Comparison of ENCODE assay signal across 21 mouse cellular contexts in genomic region chrX:52626963-52627716, GRCm38 (mm10). TPM values are rescaled to one million over a fixed set of nuclear protein-coding genes. Genes with fewer than 3 reads are reported as not detected.
DNase-seq lines count a peak whose midpoint lies in the region; ATAC-seq and TF ChIP-seq lines count a peak whose summit lies in the region.
"Had no signal": no experiment of that assay in that cellular context is flagged by ENCODE, and none has a peak within 500 bp of the region (broad histone marks: within the 10 kb centered on the region; RNA-seq: fewer than 3 reads in every experiment).

No protein-coding gene starts in this region.

- WGBS in heart, embryonic 11.5 days (ENCODE audit: insufficient replicate concordance) = 53% methylated on average over 6 of the region's 6 CpGs
- 48% methylated on average over 6 of the region's 6 CpGs for WGBS in kidney, embryonic 15.5 days
- WGBS in kidney, adult 2 months = 78% methylated on average over 5 of the region's 6 CpGs
- 47% methylated on average over 6 of the region's 6 CpGs for WGBS in intestine, embryonic 16.5 days

- no peaks in the 10 kb centered on the region for H3K27me3 ChIP-seq in heart, embryonic 11.5 days (ENCODE audit: control insufficient read depth, insufficient read depth, low read length)
- H3K27me3 ChIP-seq in kidney, embryonic 15.5 days = peaks cover 24% of the 10 kb centered on the region
- H3K27me3 ChIP-seq in kidney, adult 2 months (replicated peaks; ENCODE audit: control insufficient read depth, insufficient read depth, low read length) = no peaks in the 10 kb centered on the region
- no peaks in the 10 kb centered on the region for H3K27me3 ChIP-seq in intestine, embryonic 16.5 days (replicated peaks; ENCODE audit: control insufficient read depth, insufficient read depth, low read length)
- H3K27me3 ChIP-seq: CH12.LX; hindbrain, embryonic 12.5 days; liver, embryonic 13.5 days had no signal

- H3K36me3 ChIP-seq in heart, embryonic 11.5 days (ENCODE audit: control insufficient read depth, insufficient read depth, low read length) = no peaks in the 10 kb centered on the region
- no peaks in the 10 kb centered on the region for H3K36me3 ChIP-seq in kidney, embryonic 15.5 days
- H3K36me3 ChIP-seq in kidney, adult 2 months (ENCODE audit: control insufficient read depth, insufficient read depth, low read length) = no peaks in the 10 kb centered on the region
- no peaks in the 10 kb centered on the region for H3K36me3 ChIP-seq in intestine, embryonic 16.5 days (ENCODE audit: control insufficient read depth, insufficient read depth, low read length)
- H3K36me3 ChIP-seq: forebrain, embryonic 10.5 days; hindbrain, embryonic 12.5 days; liver, embryonic 13.5 days had no signal

- no peak for TF ChIP-seq POLR2A in kidney, adult 2 months (IDR thresholded peaks at IDR 0.05; ENCODE audit: low read depth, low read length)

- H3K4me3 ChIP-seq in heart, embryonic 11.5 days (ENCODE audit: low read depth, low read length) = no peak overlapping the region
- no peak overlapping the region for H3K4me3 ChIP-seq in kidney, embryonic 15.5 days (replicated peaks)
- no peak overlapping the region for H3K4me3 ChIP-seq in kidney, adult 2 months (ENCODE audit: insufficient read depth, low read depth, low read length)
- no peak overlapping the region for H3K4me3 ChIP-seq in intestine, embryonic 16.5 days (ENCODE audit: low read length)
- H3K4me3 ChIP-seq: forebrain, embryonic 10.5 days; hindbrain, embryonic 12.5 days; layer of hippocampus, adult 2 months; left cerebral cortex, adult 2 months; liver, embryonic 13.5 days had no signal

- peak overlapping the region; percentile 66 for H3K27ac ChIP-seq in heart, embryonic 11.5 days (ENCODE audit: low read depth, low read length)
- peak overlapping the region; percentile 80 for H3K27ac ChIP-seq in kidney, embryonic 15.5 days
- H3K27ac ChIP-seq in kidney, adult 2 months (ENCODE audit: insufficient read depth, low read depth, low read length) = no peak overlapping the region
- H3K27ac ChIP-seq in intestine, embryonic 16.5 days (ENCODE audit: low read length) = peak overlapping the region; percentile 63
- H3K27ac ChIP-seq: forebrain, embryonic 10.5 days; hindbrain, embryonic 12.5 days; layer of hippocampus, adult 2 months; left cerebral cortex, adult 2 months; liver, embryonic 13.5 days had no signal

- H3K9ac ChIP-seq in heart, embryonic 11.5 days (ENCODE audit: low read depth, low read length) = no peak overlapping the region
- H3K9ac ChIP-seq in kidney, embryonic 15.5 days = no peak overlapping the region
- H3K9ac ChIP-seq in intestine, embryonic 16.5 days (ENCODE audit: low read depth, low read length) = no peak overlapping the region
- H3K9ac ChIP-seq: hindbrain, embryonic 12.5 days; liver, embryonic 13.5 days had no signal

- no peak for DNase-seq in heart, adult 11 months
- DNase-seq in kidney, adult 2 months = no peak
- DNase-seq in Muller cell, postnatal 12 days (ENCODE audit: inconsistent ontology term) = peak; percentile 47
- no peak for DNase-seq in gastrocnemius, postnatal 10 days
- DNase-seq in cerebellum, postnatal 25 days = no peak
- DNase-seq: adrenal gland, postnatal 25 days; cerebellum, adult 9-11 months; embryo, embryonic 11 days; kidney, adult 18-20 months; liver, embryonic 13.5 days; spleen, adult 18-20 months; thymus, postnatal 4 days had no signal

- no peak for ATAC-seq in heart, embryonic 11.5 days (replicated peaks; ENCODE audit: insufficient number of reproducible peaks, low FRiP score, low TSS enrichment)
- 0 out of 2 replicates have a peak, but pooled peaks have one; percentile 54 for ATAC-seq in kidney, embryonic 15.5 days (replicated peaks; ENCODE audit: low FRiP score)
- peak; percentile 44; the same call in 1 of the 2 replicates for ATAC-seq in intestine, embryonic 16.5 days
- ATAC-seq: midbrain, embryonic 16.5 days had no signal

- no peaks in the 10 kb centered on the region for H3K9me3 ChIP-seq in heart, embryonic 11.5 days (replicated peaks; ENCODE audit: control insufficient read depth, low read length)
- H3K9me3 ChIP-seq in kidney, embryonic 15.5 days (replicated peaks) = no peaks in the 10 kb centered on the region
- no peaks in the 10 kb centered on the region for H3K9me3 ChIP-seq in intestine, embryonic 16.5 days (ENCODE audit: control insufficient read depth, low read length)
- H3K9me3 ChIP-seq: forebrain, embryonic 10.5 days; hindbrain, embryonic 12.5 days; liver, embryonic 13.5 days had no signal

- TF ChIP-seq CTCF in kidney, adult 2 months (conservative IDR thresholded peaks at IDR 0.05; ENCODE audit: insufficient read depth, insufficient read length, low read depth, low read length) = no peak

- no peak overlapping the region for H3K4me2 ChIP-seq in heart, embryonic 11.5 days
- H3K4me2 ChIP-seq in kidney, embryonic 15.5 days = no peak overlapping the region
- no peak overlapping the region for H3K4me2 ChIP-seq in intestine, embryonic 16.5 days (ENCODE audit: low read depth, low read length)
- H3K4me2 ChIP-seq: hindbrain, embryonic 12.5 days; liver, embryonic 13.5 days had no signal

- peaks cover 4% of the 10 kb centered on the region; the same call in 1 of the 2 replicates for H3K4me1 ChIP-seq in heart, embryonic 11.5 days (ENCODE audit: control insufficient read depth, insufficient read depth, low read length)
- peaks cover 35% of the 10 kb centered on the region for H3K4me1 ChIP-seq in kidney, embryonic 15.5 days
- no peaks in the 10 kb centered on the region for H3K4me1 ChIP-seq in kidney, adult 2 months (ENCODE audit: control insufficient read depth, insufficient read depth, low read length)
- H3K4me1 ChIP-seq in intestine, embryonic 16.5 days (ENCODE audit: control insufficient read depth, insufficient read depth, low read length) = peaks cover 9% of the 10 kb centered on the region
- H3K4me1 ChIP-seq: hindbrain, embryonic 12.5 days had no signal

RNA-seq across cellular contexts. Expression of gene Gpc3, which starts 13.4 kb away (rescaled TPM):
- polyA plus RNA-seq in heart, embryonic 11.5 days (2014; fragmentation: Nextera tagmentation; extraction: Ambion mirVana) = 600 and 644 TPM in 2 replicates
- polyA plus RNA-seq in kidney, embryonic 15.5 days (2015; fragmentation: Nextera tagmentation; extraction: Ambion mirVana) = 931 and 969 TPM in 2 replicates
- 27.2 and 31.5 TPM in 2 replicates for polyA plus RNA-seq in kidney, adult 2 months (2012; rRNA removed)
- polyA plus RNA-seq in intestine, embryonic 16.5 days (2015; fragmentation: Nextera tagmentation; extraction: Ambion mirVana) = 507 and 515 TPM in 2 replicates
- 100 to 1,000 TPM in 1 of 2 experiments, 10 to 100 TPM in 1; 92.2 to 118 TPM for total RNA-seq in gastrocnemius, postnatal 10 days (2021)
- total RNA-seq: CH12.LX had no signal

Comparison
In these comparisons a context has a peak if more than half of its experiments do, and no peak if none do; other contexts are left out.
1. RNA of gene Gpc3, which starts 13.4 kb away (polyA plus RNA-seq): 931 to 969 TPM in kidney, embryonic 15.5 days, 600 to 644 TPM in heart, embryonic 11.5 days and 507 to 515 TPM in intestine, embryonic 16.5 days; 27.2 to 31.5 TPM in kidney, adult 2 months; every median in the first group is over 10 times any median in the second.